Mouse (Mus musculus): ENCODE measurements around the gene Elk4.

DNA sequence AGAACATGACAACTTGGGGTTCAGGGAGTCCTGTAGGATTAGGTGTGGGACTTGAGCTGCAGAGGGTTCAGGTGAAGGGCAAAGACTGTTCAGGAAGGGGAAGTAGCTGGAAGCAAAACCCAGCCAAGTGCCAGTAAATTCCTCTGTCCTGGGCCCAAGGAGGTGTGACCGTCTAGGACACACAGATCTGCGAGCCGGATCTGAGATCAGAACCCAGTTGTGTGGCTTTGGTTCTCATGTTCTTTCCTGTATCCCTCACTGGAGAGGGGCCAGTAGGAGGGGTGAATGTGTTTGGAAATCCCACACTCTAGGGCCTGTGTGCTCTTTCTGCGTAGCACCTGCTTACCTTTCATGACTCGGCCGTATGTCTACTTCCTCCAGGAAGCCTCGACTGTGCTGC, 40.1 kb upstream of the Elk4 start:
- TF ChIP-seq CTCF (IDR thresholded peaks at IDR 0.05; ENCODE audit: low read depth, low read length) (no peak), EP300 (IDR thresholded peaks at IDR 0.05; ENCODE audit: insufficient read depth, low read depth, low read length) (no peak), POLR2A (IDR thresholded peaks at IDR 0.05; ENCODE audit: insufficient read depth, low read length) (no peak)

All from ES-Bruce4 (cell line).